Mouse (Mus musculus): ENCODE data around the gene Socs1. TPM values are rescaled to one million over a fixed set of nuclear protein-coding genes. Genes with fewer than 3 reads are reported as not detected.

The Socs1 gene
- polyA plus RNA-seq (2012; ENCODE audit: low replicate concordance), result 35.0 and 105 TPM in 2 replicates

DNA sequence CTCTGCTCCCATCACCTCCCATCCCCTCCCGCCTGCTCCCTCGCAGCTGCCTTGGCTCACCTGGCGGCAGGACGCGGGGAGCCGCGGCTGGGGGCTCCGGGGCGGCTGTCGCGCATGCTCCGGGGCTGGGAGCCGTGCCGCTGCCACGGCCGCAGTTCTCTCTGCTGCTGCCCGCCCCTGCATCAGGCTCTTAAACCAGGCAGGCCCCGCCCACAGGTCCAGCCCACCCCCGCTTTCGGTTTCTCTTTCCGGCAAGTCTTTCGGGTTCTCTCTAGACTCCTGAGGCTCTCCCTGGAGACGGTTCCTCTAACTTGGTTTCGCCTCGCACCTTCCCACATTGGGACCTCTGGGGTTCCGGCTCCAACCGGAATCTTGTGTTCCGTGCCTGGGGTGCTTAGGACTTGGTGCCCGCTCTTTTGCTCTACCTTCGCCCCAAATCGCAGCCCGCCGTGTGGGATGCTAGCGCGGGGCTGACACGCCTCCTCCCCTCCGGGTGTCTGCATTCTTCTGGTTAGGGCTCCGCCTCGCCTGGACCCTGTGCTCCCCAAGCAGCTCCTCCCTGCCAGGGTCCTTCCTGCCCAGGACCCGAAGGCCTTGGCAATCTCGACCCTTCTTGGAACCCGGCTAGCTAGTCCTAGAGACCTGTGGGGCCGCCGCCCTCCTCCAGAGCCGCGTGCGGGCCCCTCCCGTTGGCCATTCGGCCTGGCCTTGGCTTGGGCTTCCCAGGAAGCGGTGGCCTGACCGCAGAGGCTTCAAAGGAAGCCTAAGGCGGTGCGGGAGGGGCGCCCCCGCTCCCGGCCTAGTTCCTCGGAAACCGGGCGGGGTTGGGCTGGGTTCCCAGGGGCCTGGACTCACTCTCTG is at the start of gene Socs1:
Gene Socs1 (minus strand): TSS at position 166 of the 861 bp plus-strand sequence.

DNA sequence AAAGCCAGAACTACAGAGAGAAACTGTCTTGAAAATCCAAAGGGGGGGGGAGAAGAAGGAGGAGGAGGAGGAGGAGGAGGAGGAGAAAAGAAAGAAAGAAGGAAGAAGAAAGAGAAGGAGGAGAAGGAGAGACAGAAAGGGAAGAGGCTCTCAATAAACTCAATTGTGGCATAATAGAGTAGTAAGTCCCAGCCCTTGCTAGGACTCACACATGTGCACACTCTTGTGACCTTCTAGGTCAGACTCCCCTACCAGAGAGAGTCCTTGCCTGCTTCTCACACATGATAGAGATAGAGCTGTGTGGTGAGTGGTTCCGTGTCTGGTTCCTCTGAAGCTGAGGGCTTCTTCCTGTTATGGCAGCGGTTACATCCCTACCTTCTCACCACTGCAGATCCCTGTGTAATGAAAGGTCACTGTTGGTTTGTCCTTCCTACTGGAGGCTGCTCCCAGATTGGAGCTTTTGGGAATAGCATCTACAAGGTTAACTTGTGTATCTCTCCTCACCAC is 27.6 kb upstream of the Socs1 start, which contains the start of gene Gm11172:
Gene Gm11172 (plus strand): TSS at position 51 of the 507 bp plus-strand sequence.

DNA sequence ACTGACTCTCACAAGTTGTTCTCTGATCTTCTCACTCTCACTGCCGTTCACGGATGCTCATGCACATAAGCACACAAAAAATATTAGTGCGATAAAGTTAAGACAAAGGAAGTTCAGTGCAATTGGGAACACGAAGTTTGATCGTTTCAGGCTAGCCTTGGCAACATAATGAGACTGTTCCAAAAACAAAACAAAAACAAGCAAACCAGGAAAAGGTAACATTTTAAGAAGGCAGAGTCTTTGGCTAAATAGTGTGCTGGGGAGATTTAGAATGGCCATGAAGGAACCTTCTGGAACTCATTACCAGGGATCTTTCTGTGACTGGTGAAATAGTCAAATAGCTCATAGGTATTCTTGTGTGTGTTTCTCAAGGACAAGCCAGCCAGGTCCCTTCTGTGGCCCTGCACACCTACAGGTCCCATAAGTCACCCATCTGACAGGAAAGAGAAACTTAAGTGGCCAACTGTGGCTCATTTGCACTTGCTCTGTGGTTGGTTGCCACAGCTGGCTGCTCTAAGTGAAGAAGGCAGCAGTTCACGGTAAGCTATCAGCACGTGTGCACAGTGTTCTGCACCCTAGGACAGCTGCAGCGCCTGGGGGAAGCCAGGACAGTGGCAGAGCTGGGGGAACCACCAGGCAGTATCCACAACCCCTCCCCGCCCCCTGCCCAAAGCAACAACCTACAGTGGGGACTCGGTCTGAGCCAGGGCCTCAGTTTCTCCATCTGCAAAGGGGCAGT is 20.6 kb upstream of the Socs1 start, which contains the start of gene Prm1:
Gene Prm1 (minus strand): TSS at position 51 of the 739 bp plus-strand sequence.

DNA sequence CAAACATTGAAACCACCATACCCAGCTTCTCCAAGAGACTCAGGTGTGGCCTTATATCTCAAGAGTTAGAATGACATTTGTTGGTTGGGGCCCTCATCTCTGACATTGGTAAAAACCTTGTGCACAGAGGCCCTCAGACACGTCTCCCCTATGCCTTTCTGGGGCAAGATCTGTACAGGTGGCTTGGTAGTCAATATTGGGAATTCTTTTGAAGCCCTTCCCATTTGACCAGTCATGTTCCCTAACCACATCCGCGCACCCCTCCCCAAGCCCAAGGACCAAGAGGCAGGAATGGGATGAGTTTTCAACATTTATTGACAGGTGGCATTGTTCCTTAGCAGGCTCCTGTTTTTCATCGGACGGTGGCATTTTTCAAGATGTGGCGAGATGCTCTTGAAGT is 10.7 kb upstream of the Socs1 start, which contains the start of gene Prm2:
Gene Prm2 (minus strand): TSS at position 101 of the 400 bp plus-strand sequence.

DNA sequence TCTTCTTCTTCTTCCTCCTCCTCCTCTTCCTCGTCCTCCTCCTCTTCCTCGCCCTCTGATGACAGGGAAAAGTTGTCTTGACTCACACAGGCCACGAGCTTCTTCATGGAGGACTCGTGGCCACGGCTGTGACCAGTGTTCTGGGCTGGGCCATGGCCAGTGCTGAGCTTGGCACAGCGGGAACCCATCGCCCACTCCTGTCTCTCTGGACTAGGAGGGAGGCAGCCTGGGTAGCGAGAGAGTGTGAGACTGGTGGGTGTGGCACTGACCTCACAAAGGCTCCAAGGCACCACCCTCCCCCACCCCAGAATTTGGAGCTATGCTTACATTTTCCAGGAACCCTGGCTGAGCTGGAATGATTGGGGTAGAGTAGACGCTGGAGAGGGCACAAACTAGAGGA is 5.4 kb upstream of the Socs1 start, which contains the start of gene Prm3:
Gene Prm3 (minus strand): TSS at position 213 of the 400 bp plus-strand sequence.

DNA sequence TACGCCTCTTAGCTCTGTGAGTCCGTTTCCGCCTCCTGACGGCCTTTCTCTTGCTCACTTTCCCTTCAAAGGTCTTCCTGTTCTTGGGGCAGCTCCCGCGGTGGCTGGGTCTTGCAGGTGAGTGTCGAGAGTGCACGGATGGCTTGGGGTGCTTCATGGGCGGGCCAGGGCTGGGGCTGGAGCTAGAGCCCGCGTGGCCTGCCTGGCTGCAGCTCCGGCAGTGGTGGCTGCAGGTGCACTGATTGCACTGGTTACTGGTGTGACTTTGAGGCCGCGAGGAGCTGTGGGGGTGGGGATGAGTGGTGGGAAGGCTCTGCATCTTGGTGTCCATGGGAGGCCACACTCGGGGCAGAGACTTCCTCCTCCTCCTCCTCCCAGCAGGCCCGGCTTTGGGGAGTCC is 2.9 kb upstream of the Socs1 start, which contains the start of gene Tnp2:
Gene Tnp2 (minus strand): TSS at position 390 of the 400 bp plus-strand sequence.

Other genes starting within 250 kb of the Socs1 start
- gene Dexi, start 242.5 kb downstream of the Socs1 start, polyA plus RNA-seq (2012; ENCODE audit: low replicate concordance), result 39.2 and 96.3 TPM in 2 replicates
- 19.6 and 27.6 TPM in 2 replicates for gene Clec16a, start 240.2 kb downstream of the Socs1 start, polyA plus RNA-seq (2012; ENCODE audit: low replicate concordance)
- gene Tnp2, start 3.1 kb upstream of the Socs1 start, polyA plus RNA-seq (2012; ENCODE audit: low replicate concordance), result 0.42 and 1.7 TPM in 2 replicates
- gene Prm3, start 5.4 kb upstream of the Socs1 start, polyA plus RNA-seq (2012; ENCODE audit: low replicate concordance), result not detected in 2 replicates
- not detected in 2 replicates for gene Prm2, start 10.6 kb upstream of the Socs1 start, polyA plus RNA-seq (2012; ENCODE audit: low replicate concordance)
- not detected in 2 replicates for gene Prm1, start 20.3 kb upstream of the Socs1 start, polyA plus RNA-seq (2012; ENCODE audit: low replicate concordance)
- not detected in 2 replicates for gene Gm11172, start 27.4 kb upstream of the Socs1 start, polyA plus RNA-seq (2012; ENCODE audit: low replicate concordance)
- gene Rmi2, start 49.5 kb upstream of the Socs1 start, polyA plus RNA-seq (2012; ENCODE audit: low replicate concordance), result 1.6 and 1.8 TPM in 2 replicates